Mouse (Mus musculus): ENCODE results near the gene Pbx2. TPM values are rescaled to one million over a fixed set of nuclear protein-coding genes. Genes with fewer than 3 reads are reported as not detected.

The Pbx2 gene
- total and polyA plus RNA-seq, 3 experiments, result 25.1 to 138 (median 35.8) TPM

DNA sequence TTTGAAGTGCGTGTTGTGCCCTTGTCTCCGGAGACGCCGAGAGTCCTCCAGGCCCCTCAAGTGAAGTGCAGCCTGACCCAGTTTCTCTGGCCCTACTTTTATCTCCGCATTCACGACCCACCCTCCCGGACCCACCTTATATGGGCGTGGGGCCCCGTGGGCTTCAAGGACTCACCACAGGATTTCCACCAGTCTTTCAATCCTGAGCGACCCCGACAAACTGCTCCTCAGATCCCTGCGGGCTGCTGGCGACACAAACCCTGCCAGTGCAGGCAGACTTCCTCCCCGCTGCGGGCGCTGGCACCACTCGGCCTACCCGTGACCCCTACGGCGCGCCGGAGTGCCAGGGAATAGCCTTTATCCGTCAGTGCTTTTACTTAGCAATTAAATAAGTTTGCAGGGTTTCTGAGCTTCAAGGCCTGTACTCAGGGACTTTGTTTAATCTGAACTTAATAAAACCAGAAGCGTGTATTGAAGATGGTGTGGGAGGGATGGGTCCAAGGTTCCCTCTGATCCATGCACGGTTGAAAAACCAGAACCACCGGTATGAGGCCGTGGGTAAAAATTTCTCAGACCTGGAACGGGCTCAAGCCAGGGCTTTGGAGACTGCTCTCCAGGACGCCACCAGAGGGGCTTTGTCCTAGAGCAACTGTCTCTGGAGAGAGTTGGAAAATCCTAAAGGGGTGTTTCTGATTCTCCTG is 37.0 kb downstream of the Pbx2 start, which contains the start of gene Ppt2:
Gene Ppt2, minus strand, starts transcription at position 568 of the 701 bp plus-strand sequence.
- ATAC-seq (ENCODE audit: extremely low read depth, insufficient number of reproducible peaks, low FRiP score, poor library complexity, severe bottlenecking) (no peak), DNase-seq (ENCODE audit: low spot score) (no peak)
- H3K9me3 ChIP-seq (replicated peaks), result no peaks in the 10 kb centered on the region
- peaks cover 9% of the 10 kb centered on the region for H3K36me3 ChIP-seq (replicated peaks)
- TF ChIP-seq CTCF (IDR thresholded peaks at IDR 0.05; ENCODE audit: low read depth, low read length) (no peak), GATA1 (IDR thresholded peaks at IDR 0.05; ENCODE audit: borderline replicate concordance, low read length) (no peak), GATA2 (IDR thresholded peaks at IDR 0.05; ENCODE audit: borderline replicate concordance, low read depth, low read length) (no peak), TAL1 (conservative IDR thresholded peaks at IDR 0.05; ENCODE audit: low read depth, low read length) (no peak), POLR2AphosphoS5 (IDR thresholded peaks at IDR 0.05; ENCODE audit: insufficient replicate concordance, low read depth, low read length) (no peak)
- peaks cover 26% of the 10 kb centered on the region for H3K4me1 ChIP-seq (ENCODE audit: insufficient read depth, low read depth, low read length)
- H3K27me3 ChIP-seq (ENCODE audit: insufficient read depth, low read length), result peaks cover 39% of the 10 kb centered on the region
- peak within 1 kb of the TSS; percentile 72 for H3K4me3 ChIP-seq (ENCODE audit: low read depth, low read length)

DNA sequence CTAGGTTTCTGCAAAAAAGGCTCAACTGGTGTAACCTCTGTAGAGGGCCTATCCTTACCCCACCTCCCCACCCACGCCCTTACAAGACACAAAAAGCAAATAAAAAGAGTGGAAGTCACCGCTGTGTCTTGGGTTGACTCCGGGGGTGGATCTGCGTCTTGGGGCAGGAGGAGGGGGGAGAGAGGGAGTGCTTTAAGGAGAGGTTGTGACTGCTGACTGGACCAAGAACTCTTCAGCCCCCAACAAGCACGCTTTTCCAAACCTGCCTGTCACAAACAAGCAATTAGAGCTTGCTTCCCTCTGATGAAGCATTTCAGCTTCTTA is 37.5 kb downstream of the Pbx2 start:
- Histone ChIP-seq H3K9me3 (replicated peaks) (no peaks in the 10 kb centered on the region), H3K4me3 (ENCODE audit: low read depth, low read length) (no peak overlapping the region), H3K4me1 (ENCODE audit: insufficient read depth, low read depth, low read length) (peaks cover 26% of the 10 kb centered on the region), H3K27me3 (ENCODE audit: insufficient read depth, low read length) (peaks cover 44% of the 10 kb centered on the region), H3K36me3 (replicated peaks) (peaks cover 6% of the 10 kb centered on the region)
- ATAC-seq (ENCODE audit: extremely low read depth, insufficient number of reproducible peaks, low FRiP score, poor library complexity, severe bottlenecking) (no peak), DNase-seq (ENCODE audit: low spot score) (no peak)
- TF ChIP-seq CTCF (IDR thresholded peaks at IDR 0.05; ENCODE audit: low read depth, low read length), result no peak
- no peak for TF ChIP-seq POLR2AphosphoS5 (IDR thresholded peaks at IDR 0.05; ENCODE audit: insufficient replicate concordance, low read depth, low read length)
- TF ChIP-seq TAL1 (conservative IDR thresholded peaks at IDR 0.05; ENCODE audit: low read depth, low read length), result no peak
- TF ChIP-seq GATA2 (IDR thresholded peaks at IDR 0.05; ENCODE audit: borderline replicate concordance, low read depth, low read length), result no peak
- TF ChIP-seq GATA1 (IDR thresholded peaks at IDR 0.05; ENCODE audit: borderline replicate concordance, low read length), result no peak

DNA sequence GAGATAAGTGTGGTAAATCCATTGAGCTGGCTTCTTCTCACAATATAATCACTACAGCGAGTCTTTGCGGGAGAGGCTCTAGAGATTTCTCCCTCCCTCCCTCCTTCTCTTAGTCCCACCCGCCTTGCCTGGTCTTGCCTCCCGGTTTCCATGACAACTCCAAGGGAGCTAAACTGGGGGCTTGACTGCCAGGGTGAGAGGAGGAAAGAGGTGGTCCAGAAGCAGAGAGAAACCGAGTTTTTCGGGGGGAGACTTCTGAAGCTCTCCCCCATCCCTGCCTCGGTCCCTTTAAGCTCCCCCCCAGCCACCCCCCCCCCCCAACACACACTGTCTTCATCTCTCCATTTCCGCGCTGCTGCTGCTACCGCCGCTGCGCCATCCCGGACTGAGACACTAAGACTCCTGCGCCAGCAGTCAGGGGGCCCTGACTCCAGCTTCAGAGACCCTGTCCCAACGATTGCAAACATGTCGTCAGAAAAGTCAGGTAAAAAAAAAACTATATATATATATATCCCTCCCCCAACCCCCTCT is 38.2 kb downstream of the Pbx2 start, which contains the start of gene Prrt1:
Gene Prrt1, plus strand, starts transcription at position 313 of the 531 bp plus-strand sequence.
- no peak for ATAC-seq (ENCODE audit: extremely low read depth, insufficient number of reproducible peaks, low FRiP score, poor library complexity, severe bottlenecking)
- no peak for TF ChIP-seq CTCF (IDR thresholded peaks at IDR 0.05; ENCODE audit: low read depth, low read length)
- TF ChIP-seq GATA1 (IDR thresholded peaks at IDR 0.05; ENCODE audit: borderline replicate concordance, low read length), result no peak
- no peak for TF ChIP-seq POLR2AphosphoS5 (IDR thresholded peaks at IDR 0.05; ENCODE audit: insufficient replicate concordance, low read depth, low read length)
- no peak for TF ChIP-seq GATA2 (IDR thresholded peaks at IDR 0.05; ENCODE audit: borderline replicate concordance, low read depth, low read length)
- no peak for TF ChIP-seq TAL1 (conservative IDR thresholded peaks at IDR 0.05; ENCODE audit: low read depth, low read length)
- H3K9me3 ChIP-seq (replicated peaks), result no peaks in the 10 kb centered on the region
- peaks cover 6% of the 10 kb centered on the region for H3K36me3 ChIP-seq (replicated peaks)
- H3K4me1 ChIP-seq (ENCODE audit: insufficient read depth, low read depth, low read length), result peaks cover 26% of the 10 kb centered on the region
- DNase-seq (ENCODE audit: low spot score), result no peak
- peaks cover 47% of the 10 kb centered on the region for H3K27me3 ChIP-seq (ENCODE audit: insufficient read depth, low read length)
- H3K4me3 ChIP-seq (ENCODE audit: low read depth, low read length), result no peak within 1 kb of the TSS

DNA sequence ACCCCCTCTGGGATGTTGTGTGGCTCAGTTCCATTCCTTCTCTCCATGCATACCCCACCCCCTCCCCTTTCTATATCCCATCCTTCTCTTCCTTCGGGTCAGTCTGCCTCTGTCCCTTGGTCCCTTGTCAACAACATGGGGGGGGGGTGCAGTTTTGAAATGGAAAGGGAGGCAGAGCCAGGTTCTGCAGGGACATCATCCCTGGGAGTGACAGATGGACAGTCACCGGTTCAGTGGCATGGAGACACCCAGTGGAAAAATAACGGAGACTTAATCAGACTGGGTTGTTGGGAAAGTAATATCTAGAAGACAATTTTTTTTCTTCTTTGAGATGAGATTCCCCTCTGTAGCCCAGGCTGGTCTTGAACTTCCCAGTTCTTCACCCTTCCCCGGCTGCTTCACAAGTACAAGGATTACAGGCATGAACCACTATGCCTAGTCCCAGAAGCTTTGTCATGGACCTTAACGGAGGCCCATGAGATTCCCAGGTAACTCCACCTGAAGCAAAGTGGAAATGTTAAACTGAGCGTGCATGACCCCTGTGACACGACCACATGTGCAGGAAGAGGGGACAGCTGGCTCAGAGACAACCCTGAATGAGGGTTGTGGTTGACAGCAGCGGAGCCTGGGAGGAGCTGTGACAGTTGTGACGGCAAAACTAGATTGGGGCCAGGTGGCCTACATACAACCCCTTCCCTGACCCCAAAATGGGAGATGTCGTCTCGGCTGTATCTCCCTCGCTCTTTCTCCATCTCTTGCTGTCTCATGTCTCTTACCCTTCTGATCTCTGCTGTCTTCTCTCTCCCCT is 38.9 kb downstream of the Pbx2 start:
- Histone ChIP-seq H3K27me3 (ENCODE audit: insufficient read depth, low read length) (peaks cover 47% of the 10 kb centered on the region), H3K4me3 (ENCODE audit: low read depth, low read length) (no peak overlapping the region), H3K9me3 (replicated peaks) (no peaks in the 10 kb centered on the region), H3K36me3 (replicated peaks) (peaks cover 6% of the 10 kb centered on the region), H3K4me1 (ENCODE audit: insufficient read depth, low read depth, low read length) (peaks cover 26% of the 10 kb centered on the region)
- no peak for DNase-seq (ENCODE audit: low spot score)
- no peak for TF ChIP-seq POLR2AphosphoS5 (IDR thresholded peaks at IDR 0.05; ENCODE audit: insufficient replicate concordance, low read depth, low read length)
- no peak for TF ChIP-seq CTCF (IDR thresholded peaks at IDR 0.05; ENCODE audit: low read depth, low read length)
- TF ChIP-seq GATA1 (IDR thresholded peaks at IDR 0.05; ENCODE audit: borderline replicate concordance, low read length), result no peak
- no peak for TF ChIP-seq TAL1 (conservative IDR thresholded peaks at IDR 0.05; ENCODE audit: low read depth, low read length)
- no peak for TF ChIP-seq GATA2 (IDR thresholded peaks at IDR 0.05; ENCODE audit: borderline replicate concordance, low read depth, low read length)
- no peak for ATAC-seq (ENCODE audit: extremely low read depth, insufficient number of reproducible peaks, low FRiP score, poor library complexity, severe bottlenecking)

DNA sequence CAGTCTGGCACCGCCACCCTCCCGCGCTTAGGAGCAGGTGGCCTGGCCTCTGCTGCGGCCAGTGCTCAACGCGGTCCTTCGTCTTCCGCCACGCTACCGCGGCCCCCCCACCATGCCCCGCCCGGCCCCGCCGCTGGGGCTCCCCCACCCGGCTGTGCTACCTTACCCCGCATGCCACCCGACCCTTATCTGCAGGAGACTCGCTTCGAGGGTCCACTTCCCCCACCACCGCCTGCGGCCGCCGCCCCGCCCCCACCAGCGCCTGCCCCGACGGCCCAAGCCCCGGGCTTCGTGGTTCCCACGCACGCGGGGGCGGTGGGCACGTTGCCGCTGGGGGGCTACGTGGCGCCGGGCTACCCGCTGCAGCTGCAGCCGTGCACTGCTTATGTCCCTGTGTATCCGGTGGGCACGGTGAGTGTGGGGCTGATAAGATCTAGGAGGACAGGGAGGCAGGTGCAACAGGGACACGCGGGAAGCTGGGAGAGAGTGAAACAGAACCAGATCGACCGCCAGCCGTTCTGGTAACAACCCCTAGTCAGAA is 39.8 kb downstream of the Pbx2 start:
- H3K27me3 ChIP-seq (ENCODE audit: insufficient read depth, low read length), result peaks cover 48% of the 10 kb centered on the region
- H3K9me3 ChIP-seq (replicated peaks), result no peaks in the 10 kb centered on the region
- DNase-seq (ENCODE audit: low spot score), result no peak
- peaks cover 24% of the 10 kb centered on the region for H3K4me1 ChIP-seq (ENCODE audit: insufficient read depth, low read depth, low read length)
- TF ChIP-seq GATA1 (IDR thresholded peaks at IDR 0.05; ENCODE audit: borderline replicate concordance, low read length) (no peak), CTCF (IDR thresholded peaks at IDR 0.05; ENCODE audit: low read depth, low read length) (no peak), GATA2 (IDR thresholded peaks at IDR 0.05; ENCODE audit: borderline replicate concordance, low read depth, low read length) (no peak), POLR2AphosphoS5 (IDR thresholded peaks at IDR 0.05; ENCODE audit: insufficient replicate concordance, low read depth, low read length) (no peak), TAL1 (conservative IDR thresholded peaks at IDR 0.05; ENCODE audit: low read depth, low read length) (no peak)
- no peak for ATAC-seq (ENCODE audit: extremely low read depth, insufficient number of reproducible peaks, low FRiP score, poor library complexity, severe bottlenecking)
- H3K4me3 ChIP-seq (ENCODE audit: low read depth, low read length), result no peak overlapping the region
- no peaks in the 10 kb centered on the region for H3K36me3 ChIP-seq (replicated peaks)
